Mouse (Mus musculus) left cerebral cortex, postnatal 4 days (tissue): ENCODE results near the gene Ube2e3. TPM values are rescaled to one million over a fixed set of nuclear protein-coding genes. Genes with fewer than 3 reads are reported as not detected.

Source experiments
- DNase-seq: peaks from one replicate; pipeline ENCODE4 v3.0.0-alpha.2; 2022
- intact Hi-C: fragments of 180-260 bp; cut with DNase I; formaldehyde crosslinking; loops from one replicate; pipeline ENCODE4 v1.15.1; 2025
- total RNA-seq, 2 experiments: library from RNA; stranded (reverse); gene quantifications; 2 replicates each; pipeline ENCODE4 v1.2.3; 2021

Ube2e3 gene
- total RNA-seq, result 100 to 1,000 TPM; 206 to 219 TPM

DNA sequence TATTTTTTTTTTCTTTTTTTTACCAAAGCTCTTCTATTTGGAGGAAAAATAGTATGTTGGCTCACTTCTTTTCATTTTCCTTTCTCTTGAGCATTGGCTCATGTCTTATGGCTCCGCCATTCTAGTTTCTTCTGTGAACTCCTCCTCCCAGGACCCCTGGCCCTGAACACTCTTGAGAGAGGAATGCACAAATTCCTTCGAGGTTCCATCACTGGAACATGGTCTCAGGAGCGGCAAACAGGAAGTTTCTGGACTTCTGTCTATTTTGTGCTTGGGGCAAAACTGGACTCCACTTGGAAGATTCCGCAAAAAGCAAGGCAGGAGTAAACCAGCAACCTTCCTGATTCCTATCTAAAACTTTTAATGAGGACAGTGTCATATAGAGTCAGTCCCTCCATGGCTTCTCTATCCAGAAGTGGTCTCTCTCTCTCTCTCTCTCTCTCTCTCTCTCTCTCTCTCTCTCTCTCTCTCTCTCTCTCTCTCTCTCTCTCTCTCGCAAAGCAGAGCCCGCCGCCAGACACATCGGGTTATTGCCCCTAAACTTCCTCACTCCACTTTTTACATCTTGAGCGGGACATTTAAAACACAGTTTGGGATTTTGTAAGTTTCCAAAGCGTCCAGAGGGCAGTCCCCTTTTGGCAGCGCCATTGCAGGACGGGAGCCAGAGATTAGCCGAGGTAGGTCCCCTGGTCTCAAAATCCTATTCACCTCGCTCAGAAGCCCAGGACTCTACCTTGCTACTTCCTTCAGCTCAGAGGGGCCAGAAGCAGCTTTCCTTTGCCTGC is at the start of gene Ube2e3:
Gene Ube2e3, plus strand, starts transcription at position 399 of the 785 bp plus-strand sequence.
- intact Hi-C loops, result loop anchor here (2.0 to 10.0 kb wide), 2 partner anchors 143 to 819 kb away; no protein-coding TSS in a partner anchor

DNA sequence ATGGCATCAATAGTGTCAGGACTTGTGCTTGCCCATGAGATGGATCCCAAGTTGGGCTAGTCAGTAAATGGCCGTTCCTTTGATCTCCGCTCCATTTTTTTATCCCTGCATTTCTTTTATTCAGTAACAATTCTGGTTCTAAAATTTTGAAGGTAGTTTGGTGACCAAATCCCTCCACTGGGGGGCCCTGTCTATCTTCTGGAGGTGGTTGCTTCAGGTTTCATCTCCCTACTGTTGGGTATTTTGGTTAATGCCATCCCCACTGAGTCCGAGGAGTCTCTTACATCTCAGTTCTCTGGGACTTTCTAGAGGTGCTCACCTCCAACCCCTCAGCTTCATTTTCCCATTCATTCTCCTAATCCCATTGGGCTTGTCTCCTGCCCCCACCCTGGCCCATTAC is 38.0 kb upstream of the Ube2e3 start:
- DNase-seq, result no peak
- intact Hi-C loops, result no loop called here

More for the DNA sequence above, at the start of gene Ube2e3:
- DNase-seq, result no peak

GRCm38 (mm10) chr2:78841494-78842224 is 26.3 kb upstream of the Ube2e3 start:
- intact Hi-C loops, result no loop called here
- no peak for DNase-seq

GRCm38 (mm10) chr2:78844365-78844764 is 23.6 kb upstream of the Ube2e3 start:
- DNase-seq, result no peak
- intact Hi-C loops, result no loop called here

GRCm38 (mm10) chr2:78845274-78845673 is 22.6 kb upstream of the Ube2e3 start:
- no peak for DNase-seq
- intact Hi-C loops, result no loop called here

DNA sequence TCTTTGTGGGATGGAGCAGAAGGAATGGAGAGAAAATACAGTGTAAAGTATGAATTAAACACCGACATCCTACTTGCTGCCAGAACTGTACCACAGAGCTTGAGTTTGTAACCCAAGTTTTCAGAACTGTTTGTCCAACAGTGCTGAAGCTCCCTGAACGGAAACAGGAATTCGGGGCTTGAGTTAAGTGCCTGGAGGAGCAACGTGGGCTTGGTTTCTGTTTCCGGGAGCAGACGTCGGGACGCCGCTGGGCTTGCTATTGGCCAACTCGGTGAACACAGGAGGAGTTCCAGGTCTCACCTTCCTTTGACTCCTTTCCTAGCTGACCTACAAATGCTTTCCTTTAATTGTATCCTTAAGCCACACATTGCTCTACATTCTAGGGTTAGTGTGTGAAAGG is 22.2 kb upstream of the Ube2e3 start:
- intact Hi-C loops, result no loop called here
- DNase-seq, result no peak

GRCm38 (mm10) chr2:78854315-78854714 is 13.6 kb upstream of the Ube2e3 start:
- intact Hi-C loops, result no loop called here

DNA sequence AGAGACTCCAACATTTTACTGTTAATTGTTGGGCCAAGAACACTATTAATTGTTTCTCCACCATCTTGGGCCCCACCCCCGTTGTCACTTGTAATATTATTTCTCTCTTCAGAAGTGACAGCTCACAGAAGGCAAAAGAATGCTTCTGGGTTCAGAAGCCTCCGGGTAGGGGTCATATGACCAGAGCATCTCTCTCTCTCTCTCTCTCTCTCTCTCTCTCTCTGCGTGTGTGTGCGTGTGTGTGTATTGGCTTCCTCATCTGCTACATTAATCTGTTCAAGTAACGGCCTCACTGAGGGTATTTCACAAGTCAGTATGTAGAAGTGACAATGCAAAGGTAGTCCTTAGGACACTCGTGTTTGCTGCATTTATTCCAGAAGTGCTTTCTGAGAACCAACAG is 9.3 kb upstream of the Ube2e3 start:
- no peak for DNase-seq
- intact Hi-C loops, result no loop called here

More at GRCm38 (mm10) chr2:78854315-78854714, 13.6 kb upstream of the Ube2e3 start:
- DNase-seq, result no peak

GRCm38 (mm10) chr2:78859266-78860087 is 8.4 kb upstream of the Ube2e3 start:
- DNase-seq, result no peak
- intact Hi-C loops, result loop anchor here (10.0 kb wide), 1 partner anchor 135 kb away; no protein-coding TSS in a partner anchor

DNA sequence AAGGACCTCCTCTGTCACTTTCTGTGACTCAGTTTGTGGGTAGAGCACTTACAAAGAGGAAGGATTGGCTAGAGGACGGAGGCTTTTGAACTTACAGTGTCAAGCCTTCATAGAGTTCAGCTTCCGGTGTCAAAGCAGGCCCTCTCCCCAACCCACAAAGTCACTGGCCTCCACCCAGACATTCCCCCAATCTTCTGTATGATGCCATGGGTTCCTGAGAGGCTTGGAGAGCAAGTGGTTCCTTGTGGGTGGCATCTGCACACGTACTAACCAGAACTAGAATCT is 7.9 kb upstream of the Ube2e3 start:
- no peak for DNase-seq
- intact Hi-C loops, result loop anchor here (10.0 kb wide), 1 partner anchor 135 kb away; no protein-coding TSS in a partner anchor

GRCm38 (mm10) chr2:78864116-78864515 is 3.8 kb upstream of the Ube2e3 start:
- intact Hi-C loops, result loop anchor here (10.0 kb wide), 1 partner anchor 139 kb away; no protein-coding TSS in a partner anchor
- no peak for DNase-seq

GRCm38 (mm10) chr2:78864866-78865265 is 3.1 kb upstream of the Ube2e3 start:
- no peak for DNase-seq
- intact Hi-C loops, result loop anchor here (10.0 kb wide), 1 partner anchor 140 kb away; no protein-coding TSS in a partner anchor

DNA sequence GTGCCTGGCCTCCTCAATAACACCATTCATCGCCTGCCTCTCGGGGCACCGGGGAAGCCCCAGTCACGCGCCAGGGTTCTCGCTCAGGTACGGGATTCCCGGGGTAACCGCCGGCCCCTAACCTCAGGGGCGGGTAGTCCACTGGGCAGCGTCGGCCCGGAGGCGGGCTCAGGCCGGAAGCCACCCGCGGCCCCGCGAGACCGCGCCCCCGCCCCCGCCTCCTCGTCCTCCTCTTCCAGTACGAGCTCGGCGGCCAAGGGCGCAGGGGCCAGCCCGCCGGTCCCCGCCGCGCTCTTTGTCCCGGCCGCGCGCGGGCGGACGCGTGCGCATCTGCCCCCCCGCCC is 559 bp downstream of the Ube2e3 start:
- peak; percentile 91 for DNase-seq
- intact Hi-C loops, result loop anchor here (2.0 to 10.0 kb wide), 2 partner anchors 144 to 820 kb away; no protein-coding TSS in a partner anchor

DNA sequence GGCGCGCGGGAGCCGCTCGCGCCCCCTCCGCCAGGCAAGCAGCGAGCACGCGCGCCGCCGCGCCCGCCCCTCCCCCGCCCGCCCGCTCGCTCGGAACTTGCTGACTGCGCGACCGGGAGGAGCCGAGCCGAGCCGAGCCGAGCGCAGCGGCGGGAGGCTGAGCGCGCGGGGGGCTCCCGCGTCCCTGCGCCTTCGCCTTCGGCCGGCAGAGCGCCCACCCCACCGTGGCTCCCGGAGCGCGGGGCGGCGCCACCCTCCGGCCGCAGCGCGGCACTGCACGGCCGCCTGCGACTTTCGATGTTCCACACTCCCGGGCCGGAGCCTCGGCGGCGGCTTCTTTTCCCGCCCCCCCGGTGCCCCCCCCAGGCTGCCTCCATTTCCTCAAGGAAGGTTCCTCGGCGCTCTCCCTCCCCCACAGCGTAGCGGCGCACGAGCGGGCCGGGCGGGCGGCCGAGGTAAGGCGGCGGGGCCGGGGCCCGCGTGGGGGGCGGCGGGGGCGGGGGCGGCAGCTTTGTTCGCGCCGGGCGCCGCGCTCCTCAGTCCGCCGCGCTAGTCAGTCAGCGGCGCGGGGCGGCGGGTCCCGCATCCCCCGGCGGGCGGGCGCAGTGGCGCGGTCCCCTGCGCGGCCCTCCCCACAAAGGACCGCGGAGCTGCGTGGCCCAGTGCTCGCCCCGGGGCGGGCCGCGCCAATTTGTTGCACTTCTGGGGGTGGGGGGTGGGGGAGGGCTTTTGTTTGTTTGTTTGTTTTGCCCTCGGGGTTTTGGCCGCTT is 1.2 kb downstream of the Ube2e3 start:
- intact Hi-C loops, result loop anchor here (2.0 to 10.0 kb wide), 2 partner anchors 144 to 820 kb away; no protein-coding TSS in a partner anchor
- DNase-seq, result peak; percentile 86

DNA sequence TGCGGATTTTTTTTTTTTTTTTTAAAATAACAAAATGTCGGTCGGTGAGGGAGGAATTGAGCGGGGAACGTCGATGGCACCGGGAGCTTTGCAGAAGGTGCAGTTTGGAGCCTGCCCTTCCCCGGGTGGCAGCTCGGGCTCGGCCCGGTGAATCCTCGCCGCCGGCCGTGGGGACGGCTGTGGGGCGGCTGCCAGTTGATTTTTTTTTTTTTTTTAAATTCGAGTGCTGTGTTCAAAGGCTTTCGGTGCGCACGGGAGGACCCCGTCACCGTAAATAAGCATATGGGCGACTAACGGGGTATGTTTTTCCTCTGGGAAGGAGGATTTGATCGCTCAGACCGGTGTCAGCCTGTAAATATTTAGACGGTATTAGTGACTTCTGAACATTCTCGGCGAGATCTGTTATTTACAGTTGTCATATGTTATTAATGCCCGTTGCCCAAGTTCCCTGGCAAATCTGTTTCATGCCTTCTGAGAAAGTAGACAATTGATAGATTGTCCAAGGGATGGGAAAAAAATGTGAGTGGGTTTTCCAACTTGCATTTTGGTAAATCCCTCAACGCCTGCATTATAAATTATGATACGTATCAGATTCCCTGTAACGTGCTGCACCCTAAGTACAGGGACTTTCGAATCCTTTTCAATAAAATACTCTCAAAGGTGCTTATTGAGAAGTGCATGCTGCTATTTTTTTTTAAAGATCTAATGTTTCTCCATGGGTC is 2.0 kb downstream of the Ube2e3 start:
- intact Hi-C loops, result loop anchor here (2.0 to 10.0 kb wide), 2 partner anchors 145 to 821 kb away; no protein-coding TSS in a partner anchor
- DNase-seq, result peak; percentile 30

GRCm38 (mm10) chr2:78870443-78871025 is 2.6 kb downstream of the Ube2e3 start:
- no peak for DNase-seq
- intact Hi-C loops, result no loop called here

- intact Hi-C loops, result no loop called here
- peak; percentile 13 for DNase-seq
Measured at GRCm38 (mm10) chr2:78871971-78872860, 4.3 kb downstream of the Ube2e3 start.

DNA sequence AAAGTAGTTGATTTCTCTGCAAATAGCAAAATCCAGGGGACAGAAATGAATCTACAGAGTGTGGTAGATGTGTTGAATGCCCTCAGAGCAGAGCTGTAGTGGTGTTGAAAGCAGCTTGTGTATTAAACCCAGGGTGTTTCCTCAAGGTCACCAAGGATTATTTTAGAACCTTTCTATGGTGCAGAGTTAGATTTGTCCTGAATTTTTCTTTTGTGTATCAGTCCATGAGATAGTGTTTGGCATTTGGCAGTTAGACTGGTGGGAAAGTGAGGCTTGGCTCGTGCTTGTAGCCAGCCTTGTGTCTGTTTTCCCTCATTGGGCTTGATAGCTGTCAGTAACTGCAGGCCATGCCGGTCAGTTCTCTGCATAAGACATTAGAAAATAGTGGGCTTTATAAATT is 6.0 kb downstream of the Ube2e3 start:
- DNase-seq, result no peak
- intact Hi-C loops, result no loop called here
